Mouse (Mus musculus) ovary, adult 18-20 months (tissue): Measurements from ENCODE around the gene Loxl3.

Source experiments
- DNase-seq: peaks from one replicate; pipeline ENCODE4 v3.0.0; 2022; ENCODE audit warnings: low spot score, mixed read lengths

Gene Loxl3

GRCm38 (mm10) chr6:83086121-83087035, 52.4 kb downstream of the Loxl3 start, which contains the start of gene Lbx2:
Lbx2 (plus strand) TSS chr6:83086367.
- no peak for DNase-seq

- DNase-seq, result no peak
Observed at GRCm38 (mm10) chr6:83087205-83087925, 53.4 kb downstream of the Loxl3 start.

- DNase-seq, result no peak
Observed at GRCm38 (mm10) chr6:83087926-83088260, 53.9 kb downstream of the Loxl3 start.

GRCm38 (mm10) chr6:83092416-83093127, 58.6 kb downstream of the Loxl3 start:
- no peak for DNase-seq

- no peak for DNase-seq
Observed at GRCm38 (mm10) chr6:83095968-83096367, 62.0 kb downstream of the Loxl3 start.

GRCm38 (mm10) chr6:83098411-83098810, 64.4 kb downstream of the Loxl3 start:
- DNase-seq, result peak; percentile 68

- DNase-seq, result peak; percentile 87
Observed at GRCm38 (mm10) chr6:83101316-83101687, 67.3 kb downstream of the Loxl3 start, which contains the start of the genes Ccdc142 and Gm42688. Ccdc142 (plus strand) TSS chr6:83101601. Gm42688 (plus strand) TSS chr6:83101617.

GRCm38 (mm10) chr6:83101688-83102556, 67.9 kb downstream of the Loxl3 start:
- no peak for DNase-seq
